Mouse (Mus musculus) erythroblast, embryonic 14.5 days (primary cell): Measurements from ENCODE around the gene Olfr1428. TPM values are rescaled to one million over a fixed set of nuclear protein-coding genes. Genes with fewer than 3 reads are reported as not detected.
"Not testable (repeated sequence)": the region's sequence is repeated elsewhere in the genome, so short reads cannot be mapped to it uniquely, and the experiment has no call there.

Experiments
- H3K27me3 ChIP-seq: 2 replicates; pipeline ENCODE4 v1.6.1; 2012; ENCODE audit warnings: inconsistent platforms; ENCODE audit not compliant: control insufficient read depth
- H3K36me3 ChIP-seq: 2 replicates; pipeline ENCODE4 v1.6.1; 2012; ENCODE audit warnings: mild to moderate bottlenecking, inconsistent platforms; ENCODE audit not compliant: control insufficient read depth
- H3K4me1 ChIP-seq: 2 replicates; pipeline ENCODE4 v1.6.1; 2012; ENCODE audit warnings: inconsistent platforms; ENCODE audit not compliant: control insufficient read depth
- H3K4me3 ChIP-seq: replicated peaks from 2 replicates; pipeline ENCODE3; 2012; ENCODE audit warnings: moderate library complexity, mild to moderate bottlenecking, inconsistent platforms
- H3K9me3 ChIP-seq: 2 replicates; pipeline ENCODE4 v1.6.1; 2012; ENCODE audit warnings: low read length, inconsistent platforms, mixed read lengths; ENCODE audit not compliant: control insufficient read depth
- polyA plus RNA-seq: library from polyadenylated mRNA; stranded (reverse); fragments of >175 nt; gene quantifications from 2 replicates; pipeline ENCODE4 v1.2.3, GENCODE M21; 2012

The Olfr1428 gene
- polyA plus RNA-seq, 1 experiment, result not detected

DNA sequence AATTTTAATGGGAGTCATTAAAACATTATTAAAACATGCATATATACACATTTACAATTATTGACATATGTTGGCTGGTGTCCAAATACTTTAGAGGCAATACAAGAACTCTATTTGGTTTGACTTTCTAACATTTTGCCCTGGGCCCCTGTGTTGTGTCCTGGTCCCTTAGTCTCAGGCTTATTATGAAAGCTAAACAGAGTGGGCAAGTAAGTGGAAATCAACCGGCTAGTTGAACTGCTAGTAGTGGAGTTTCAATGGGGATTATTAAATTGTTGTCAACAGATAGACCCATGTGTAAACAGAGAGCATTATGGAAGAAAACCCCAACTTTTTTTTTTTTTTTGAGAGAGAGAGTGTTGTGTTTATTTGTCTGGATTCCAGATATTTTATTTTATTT, 53.1 kb downstream of the Olfr1428 start, which contains the start of gene Olfr1424:
Gene Olfr1424 (minus strand): TSS at position 101 of the 400 bp plus-strand sequence.
- H3K4me3 ChIP-seq, H3K9me3 ChIP-seq, H3K4me1 ChIP-seq, H3K36me3 ChIP-seq, H3K27me3 ChIP-seq: not testable (repeated sequence)

Other genes with a start within 250 kb of the Olfr1428 start
- gene Olfr1419, start 240.8 kb downstream of the Olfr1428 start, polyA plus RNA-seq, result not detected in 2 replicates
- gene Olfr1420, start 229.3 kb downstream of the Olfr1428 start, polyA plus RNA-seq, result not detected in 2 replicates
- 0.16 and 0.23 TPM in 2 replicates for gene Patl1, start 203.5 kb downstream of the Olfr1428 start, polyA plus RNA-seq
- 0.53 and 0.59 TPM in 2 replicates for gene Osbp, start 150.0 kb downstream of the Olfr1428 start, polyA plus RNA-seq
- not detected in 2 replicates for gene Olfr1423, start 74.6 kb downstream of the Olfr1428 start, polyA plus RNA-seq
- gene Olfr1424, start 53.2 kb downstream of the Olfr1428 start, polyA plus RNA-seq, result not detected in 2 replicates
- not detected in 2 replicates for gene Olfr1425, start 38.2 kb downstream of the Olfr1428 start, polyA plus RNA-seq
- not detected in 2 replicates for gene Olfr1426, start 23.9 kb downstream of the Olfr1428 start, polyA plus RNA-seq
- not detected in 2 replicates for gene Olfr1427, start 12.6 kb downstream of the Olfr1428 start, polyA plus RNA-seq
- not detected in 2 replicates for gene Olfr76, start 7.3 kb upstream of the Olfr1428 start, polyA plus RNA-seq
- not detected in 2 replicates for gene Olfr1555-ps1, start 54.2 kb upstream of the Olfr1428 start, polyA plus RNA-seq
- gene Olfr1431, start 84.7 kb upstream of the Olfr1428 start, polyA plus RNA-seq, result not detected in 2 replicates
- not detected in 2 replicates for gene Olfr1432, start 116.7 kb upstream of the Olfr1428 start, polyA plus RNA-seq
- gene Olfr262, start 125.8 kb upstream of the Olfr1428 start, polyA plus RNA-seq, result not detected in 2 replicates
- gene Olfr235, start 145.1 kb upstream of the Olfr1428 start, polyA plus RNA-seq, result not detected in 2 replicates
- not detected in 2 replicates for gene Olfr1434, start 164.0 kb upstream of the Olfr1428 start, polyA plus RNA-seq
- not detected in 2 replicates for gene Olfr1436, start 183.2 kb upstream of the Olfr1428 start, polyA plus RNA-seq
- gene Olfr1437, start 209.2 kb upstream of the Olfr1428 start, polyA plus RNA-seq, result not detected in 2 replicates
- not detected in 2 replicates for gene Olfr1438-ps1, start 220.0 kb upstream of the Olfr1428 start, polyA plus RNA-seq